Mouse (Mus musculus) hindbrain, embryonic 12.5 days (tissue): Measurements from ENCODE around the gene C2. TPM values are rescaled to one million over a fixed set of nuclear protein-coding genes. Genes with fewer than 3 reads are reported as not detected.

Experiments used
- ATAC-seq: fragments of 200-750 bp; cut with Nextera tagmentation; 2 replicates; pipeline ENCODE4 v1.8.0; 2017; ENCODE audit warnings: moderate TSS enrichment; ENCODE audit not compliant: low FRiP score
- H3K27ac ChIP-seq: fragments of 300-500 bp; sonication (generic); 2 replicates; pipeline ENCODE4 v1.5.1; 2016; ENCODE audit warnings: mild to moderate bottlenecking
- H3K27me3 ChIP-seq: fragments of 300-500 bp; sonication (generic); 2 replicates; pipeline ENCODE4 v1.6.1; 2016; ENCODE audit warnings: mild to moderate bottlenecking
- H3K36me3 ChIP-seq: fragments of 300-500 bp; sonication (generic); 2 replicates; pipeline ENCODE4 v1.6.1; 2016; ENCODE audit warnings: mild to moderate bottlenecking
- H3K4me1 ChIP-seq: fragments of 300-500 bp; sonication (generic); 2 replicates; pipeline ENCODE4 v1.6.1; 2016
- H3K4me2 ChIP-seq: fragments of 300-500 bp; sonication (generic); replicated peaks from 2 replicates; pipeline ENCODE4 v1.6.1; 2016; ENCODE audit warnings: mild to moderate bottlenecking
- H3K4me3 ChIP-seq: fragments of 300-500 bp; sonication (generic); 2 replicates; pipeline ENCODE4 v1.5.1; 2016; ENCODE audit warnings: mild to moderate bottlenecking
- H3K9ac ChIP-seq: fragments of 300-500 bp; sonication (generic); 2 replicates; pipeline ENCODE4 v1.6.1; 2016; ENCODE audit warnings: mild to moderate bottlenecking, moderate library complexity
- H3K9me3 ChIP-seq: fragments of 300-500 bp; sonication (generic); replicated peaks from 2 replicates; pipeline ENCODE4 v1.6.1; 2016; ENCODE audit warnings: mild to moderate bottlenecking
- WGBS: fragments of 180-500 bp; shearing (Covaris S2); methylation state at CpG from one replicate; pipeline ENCODE4 v1.1.7; 2016; 5-methylcytosine and 5-hydroxymethylcytosine counted together
- polyA plus RNA-seq: library from polyadenylated mRNA; unstranded; fragments of >200 nt; fragmentation: Nextera tagmentation; extraction: Ambion mirVana; gene quantifications from 2 replicates; pipeline ENCODE4 v1.2.1, GENCODE M21; 2016

Gene C2
- 1.4 and 2.6 TPM in 2 replicates for polyA plus RNA-seq

GRCm38 (mm10) chr17:34898160-34898586 is at the start of gene C2, which contains the start of gene Ehmt2:
TSS of gene C2 (minus strand) at chr17:34898265.
TSS of gene Ehmt2 (plus strand) at chr17:34898469.
- 0% methylated on average over 23 of the region's 44 CpGs for WGBS
- H3K4me3 ChIP-seq = peak within 1 kb of the TSS; percentile 100
- ATAC-seq = peak; percentile 15; the same call in 1 of the 2 replicates
- H3K9me3 ChIP-seq = no peaks in the 10 kb centered on the region
- peak within 1 kb of the TSS; percentile 98 for H3K4me2 ChIP-seq
- H3K4me1 ChIP-seq = peaks cover 48% of the 10 kb centered on the region
- H3K9ac ChIP-seq = peak within 1 kb of the TSS; percentile 100
- no peaks in the 10 kb centered on the region for H3K27me3 ChIP-seq
- peaks cover 21% of the 10 kb centered on the region for H3K36me3 ChIP-seq
- peak within 1 kb of the TSS; percentile 98 for H3K27ac ChIP-seq

GRCm38 (mm10) chr17:34947606-34948005 is 49.5 kb upstream of the C2 start:
- H3K4me1 ChIP-seq = peaks cover 13% of the 10 kb centered on the region
- H3K9me3 ChIP-seq = no peaks in the 10 kb centered on the region
- ATAC-seq = no peak
- peaks cover 17% of the 10 kb centered on the region for H3K36me3 ChIP-seq
- H3K9ac ChIP-seq = no peak overlapping the region
- peak overlapping the region; percentile 35; the same call in 1 of the 2 replicates for H3K27ac ChIP-seq
- 35% methylated on average over 8 of the region's 8 CpGs for WGBS
- H3K4me2 ChIP-seq = no peak overlapping the region
- H3K4me3 ChIP-seq = no peak overlapping the region
- H3K27me3 ChIP-seq = no peaks in the 10 kb centered on the region

GRCm38 (mm10) chr17:34946486-34947140 is 48.5 kb upstream of the C2 start:
- ATAC-seq = no peak
- H3K27me3 ChIP-seq = no peaks in the 10 kb centered on the region
- WGBS = 93% methylated on average over 5 of the region's 5 CpGs
- H3K4me1 ChIP-seq = peaks cover 16% of the 10 kb centered on the region
- no peaks in the 10 kb centered on the region for H3K9me3 ChIP-seq
- H3K9ac ChIP-seq = no peak overlapping the region
- H3K4me3 ChIP-seq = no peak overlapping the region
- no peak overlapping the region for H3K27ac ChIP-seq
- no peak overlapping the region for H3K4me2 ChIP-seq
- H3K36me3 ChIP-seq = peaks cover 17% of the 10 kb centered on the region

- H3K36me3 ChIP-seq = peaks cover 1% of the 10 kb centered on the region
- no peak overlapping the region for H3K4me2 ChIP-seq
- H3K9me3 ChIP-seq = no peaks in the 10 kb centered on the region
- ATAC-seq = no peak
- no peak overlapping the region for H3K27ac ChIP-seq
- H3K4me1 ChIP-seq = peaks cover 6% of the 10 kb centered on the region; the same call in 1 of the 2 replicates
- no peak overlapping the region for H3K9ac ChIP-seq
- no peaks in the 10 kb centered on the region for H3K27me3 ChIP-seq
- no peak overlapping the region for H3K4me3 ChIP-seq
Measured at GRCm38 (mm10) chr17:34944362-34944761, 46.3 kb upstream of the C2 start.

GRCm38 (mm10) chr17:34943128-34943815 is 45.2 kb upstream of the C2 start:
- Histone ChIP-seq H3K9me3 (no peaks in the 10 kb centered on the region), H3K4me1 (peaks cover 6% of the 10 kb centered on the region; the same call in 1 of the 2 replicates), H3K9ac (no peak overlapping the region), H3K27ac (no peak overlapping the region), H3K4me3 (no peak overlapping the region), H3K27me3 (no peaks in the 10 kb centered on the region), H3K4me2 (no peak overlapping the region), H3K36me3 (no peaks in the 10 kb centered on the region)
- ATAC-seq = no peak
- 80% methylated on average over 4 of the region's 4 CpGs for WGBS

- peak overlapping the region; percentile 15 for H3K4me3 ChIP-seq
- H3K27ac ChIP-seq = no peak overlapping the region
- no peaks in the 10 kb centered on the region for H3K9me3 ChIP-seq
- H3K27me3 ChIP-seq = no peaks in the 10 kb centered on the region
- ATAC-seq = no peak
- peak overlapping the region; percentile 43 for H3K4me2 ChIP-seq
- peaks cover 6% of the 10 kb centered on the region; the same call in 1 of the 2 replicates for H3K4me1 ChIP-seq
- no peaks in the 10 kb centered on the region for H3K36me3 ChIP-seq
- WGBS = 12% methylated on average over 15 of the region's 15 CpGs
- peak overlapping the region; percentile 5; the same call in 1 of the 2 replicates for H3K9ac ChIP-seq
Measured at GRCm38 (mm10) chr17:34941344-34942041, 43.4 kb upstream of the C2 start.

- H3K4me3 ChIP-seq = no peak overlapping the region
- H3K4me2 ChIP-seq = no peak overlapping the region
- H3K9me3 ChIP-seq = no peaks in the 10 kb centered on the region
- no peaks in the 10 kb centered on the region for H3K27me3 ChIP-seq
- no peak overlapping the region for H3K27ac ChIP-seq
- 85% methylated on average over 6 of the region's 6 CpGs for WGBS
- ATAC-seq = no peak
- no peak overlapping the region for H3K9ac ChIP-seq
- H3K4me1 ChIP-seq = peaks cover 14% of the 10 kb centered on the region; the same call in 1 of the 2 replicates
- H3K36me3 ChIP-seq = peaks cover 13% of the 10 kb centered on the region; the same call in 1 of the 2 replicates
Measured at GRCm38 (mm10) chr17:34937960-34938505, 40.0 kb upstream of the C2 start.

GRCm38 (mm10) chr17:34934830-34935229 is 36.8 kb upstream of the C2 start:
- Histone ChIP-seq H3K27me3 (no peaks in the 10 kb centered on the region), H3K27ac (no peak overlapping the region), H3K4me3 (no peak overlapping the region), H3K4me2 (no peak overlapping the region), H3K9ac (no peak overlapping the region; the same call in 1 of the 2 replicates), H3K9me3 (no peaks in the 10 kb centered on the region), H3K4me1 (peaks cover 15% of the 10 kb centered on the region), H3K36me3 (peaks cover 13% of the 10 kb centered on the region; the same call in 1 of the 2 replicates)
- no peak for ATAC-seq
- 42% methylated on average over 8 of the region's 8 CpGs for WGBS

GRCm38 (mm10) chr17:34934031-34934430 is 36.0 kb upstream of the C2 start:
- H3K27me3 ChIP-seq = no peaks in the 10 kb centered on the region
- ATAC-seq = no peak
- no peak overlapping the region for H3K4me3 ChIP-seq
- H3K9me3 ChIP-seq = no peaks in the 10 kb centered on the region
- H3K36me3 ChIP-seq = peaks cover 13% of the 10 kb centered on the region; the same call in 1 of the 2 replicates
- no peak overlapping the region for H3K4me2 ChIP-seq
- H3K4me1 ChIP-seq = peaks cover 15% of the 10 kb centered on the region
- no peak overlapping the region for H3K27ac ChIP-seq
- 68% methylated on average over 24 of the region's 24 CpGs for WGBS
- H3K9ac ChIP-seq = 0 out of 2 replicates have a peak overlapping the region, but pooled peaks have one; percentile 23

GRCm38 (mm10) chr17:34932287-34932686 is 34.2 kb upstream of the C2 start:
- peak overlapping the region; percentile 80 for H3K9ac ChIP-seq
- peak overlapping the region; percentile 98 for H3K4me2 ChIP-seq
- H3K27me3 ChIP-seq = no peaks in the 10 kb centered on the region
- H3K36me3 ChIP-seq = peaks cover 13% of the 10 kb centered on the region; the same call in 1 of the 2 replicates
- H3K4me1 ChIP-seq = peaks cover 15% of the 10 kb centered on the region
- H3K9me3 ChIP-seq = no peaks in the 10 kb centered on the region
- no peak for ATAC-seq
- no peak overlapping the region for H3K27ac ChIP-seq
- WGBS = 92% methylated on average over 8 of the region's 8 CpGs
- peak overlapping the region; percentile 65 for H3K4me3 ChIP-seq

- WGBS = 13% methylated on average over 14 of the region's 14 CpGs
- no peak; the same call in 1 of the 2 replicates for ATAC-seq
Measured at GRCm38 (mm10) chr17:34931735-34932098, 33.7 kb upstream of the C2 start.

More at GRCm38 (mm10) chr17:34931735-34932098, 33.7 kb upstream of the C2 start:
- peak overlapping the region; percentile 36; the same call in 1 of the 2 replicates for H3K27ac ChIP-seq
- H3K4me1 ChIP-seq = peaks cover 15% of the 10 kb centered on the region
- peaks cover 13% of the 10 kb centered on the region; the same call in 1 of the 2 replicates for H3K36me3 ChIP-seq
- H3K4me3 ChIP-seq = peak overlapping the region; percentile 65
- H3K4me2 ChIP-seq = peak overlapping the region; percentile 98
- no peaks in the 10 kb centered on the region for H3K9me3 ChIP-seq
- peak overlapping the region; percentile 80 for H3K9ac ChIP-seq
- no peaks in the 10 kb centered on the region for H3K27me3 ChIP-seq
